Mouse (Mus musculus) kidney, adult 2 months (tissue): ENCODE results near the gene Cltb.
A peak's percentile ranks its signal among the peaks of the same experiment; 100 is the strongest.

Source experiments
- CTCF ChIP-seq: fragments of 200-500 bp; conservative IDR thresholded peaks from 2 replicates; pipeline ENCODE4 v1.5.1; 2011; ENCODE audit warnings: low read depth, mild to moderate bottlenecking, control low read depth, low read length, moderate library complexity, mixed read lengths; ENCODE audit not compliant: insufficient read depth, insufficient read length
- POLR2A ChIP-seq: fragments of 200-500 bp; IDR thresholded peaks from one replicate; pipeline ENCODE4 v1.6.1; 2011; ENCODE audit warnings: low read depth, low read length, control low read depth

- TF ChIP-seq CTCF (peak; percentile 47), POLR2A (no peak)
Measured at GRCm38 (mm10) chr13:54565594-54566345, 45.4 kb downstream of the Cltb start.
